Mouse (Mus musculus): ENCODE data around the gene Hddc3. TPM values are rescaled to one million over a fixed set of nuclear protein-coding genes. Genes with fewer than 3 reads are reported as not detected.
A peak's percentile ranks its signal among the peaks of the same experiment; 100 is the strongest.

Hddc3 gene
- polyA plus RNA-seq, 1 experiment = 40.9 TPM

DNA sequence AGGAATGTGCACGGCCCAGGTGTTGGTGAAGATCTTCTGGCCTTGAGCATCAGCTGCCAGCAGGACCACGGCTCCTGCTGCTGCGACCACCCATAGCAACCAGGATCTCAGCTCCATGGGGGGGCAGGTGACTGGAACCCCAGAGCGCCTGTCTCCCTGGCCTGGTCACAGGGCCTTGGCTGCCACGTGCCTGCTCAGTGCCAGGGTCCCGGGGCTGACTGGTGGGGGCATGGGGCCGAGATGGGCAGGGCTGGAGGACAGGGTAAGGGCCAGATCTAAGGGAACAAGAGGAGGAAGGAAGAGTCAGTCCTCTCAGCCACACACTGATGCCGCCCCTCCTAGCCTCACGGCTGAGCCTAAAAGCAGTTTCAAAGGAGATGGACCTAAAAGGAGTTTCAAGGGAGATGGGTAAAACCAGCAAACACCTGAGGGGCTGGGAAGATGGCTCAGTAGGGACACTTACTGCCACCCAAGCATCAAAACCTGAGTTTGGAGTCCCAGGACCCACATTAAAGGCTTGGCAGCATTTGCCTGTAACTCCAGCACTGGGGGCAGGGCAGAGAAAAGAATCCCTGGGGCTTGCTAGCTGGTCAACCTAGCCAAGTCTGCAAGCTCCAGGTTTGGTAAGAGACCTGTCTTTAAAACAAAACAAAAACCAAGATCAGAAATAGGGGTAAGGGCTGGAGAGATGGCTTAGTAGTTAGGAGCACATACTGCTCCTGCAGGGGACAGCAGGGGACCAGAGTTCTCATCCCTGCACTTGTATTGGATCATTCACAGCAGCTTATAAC is 55.9 kb downstream of the Hddc3 start:
- no peak for DNase-seq (ENCODE audit: low spot score)

DNA sequence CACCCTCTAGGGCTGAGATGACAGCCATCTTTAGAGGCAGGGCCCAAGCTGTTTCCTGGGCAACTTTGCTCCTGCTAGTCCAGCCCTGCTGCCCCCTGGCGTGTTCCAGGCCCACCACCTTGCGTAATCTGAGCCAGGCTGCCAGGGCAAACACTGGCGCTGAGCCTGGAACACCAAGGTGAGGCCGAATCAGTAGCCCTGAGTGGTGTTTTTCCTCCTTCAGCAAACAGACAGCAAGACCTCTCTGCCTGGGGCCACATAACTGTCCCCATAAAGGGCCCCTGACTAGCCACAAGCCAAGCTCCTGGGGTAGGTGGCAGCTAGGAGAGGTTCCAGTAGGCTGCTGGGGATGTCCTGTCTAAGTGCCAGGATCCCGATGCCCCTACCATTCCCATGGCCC is 57.2 kb downstream of the Hddc3 start:
- DNase-seq (ENCODE audit: low spot score) = peak; percentile 41

Other genes with a start within 250 kb of the Hddc3 start
- gene Idh2, start 227.7 kb upstream of the Hddc3 start, polyA plus RNA-seq (2012; rRNA removed) = 86.8 and 101 TPM in 2 replicates
- 15.8 and 27.2 TPM in 2 replicates for gene Sema4b, start 156.3 kb upstream of the Hddc3 start, polyA plus RNA-seq (2012; rRNA removed)
- gene Cib1, start 110.3 kb upstream of the Hddc3 start, polyA plus RNA-seq (2012; rRNA removed) = 66.1 and 85.6 TPM in 2 replicates
- gene Gdpgp1, start 110.2 kb upstream of the Hddc3 start, polyA plus RNA-seq (2012; rRNA removed) = 2.2 and 2.6 TPM in 2 replicates
- gene Ttll13, start 96.7 kb upstream of the Hddc3 start, polyA plus RNA-seq (2012; rRNA removed) = 1.2 and 1.7 TPM in 2 replicates
- 41.7 and 54.9 TPM in 2 replicates for gene Ngrn, start 81.9 kb upstream of the Hddc3 start, polyA plus RNA-seq (2012; rRNA removed)
- 20.3 and 20.7 TPM in 2 replicates for gene Vps33b, start 73.5 kb upstream of the Hddc3 start, polyA plus RNA-seq (2012; rRNA removed)
- gene Prc1, start 48.7 kb upstream of the Hddc3 start, polyA plus RNA-seq (2012; rRNA removed) = 5.0 and 5.7 TPM in 2 replicates
- 21.5 and 26.5 TPM in 2 replicates for gene Rccd1, start 18.6 kb upstream of the Hddc3 start, polyA plus RNA-seq (2012; rRNA removed)
- gene Unc45a, start 2.1 kb upstream of the Hddc3 start, polyA plus RNA-seq (2012; rRNA removed) = 92.8 and 117 TPM in 2 replicates
- gene Man2a2, start 28.3 kb downstream of the Hddc3 start, polyA plus RNA-seq (2012; rRNA removed) = 37.1 and 49.6 TPM in 2 replicates
- gene Fes, start 44.8 kb downstream of the Hddc3 start, polyA plus RNA-seq (2012; rRNA removed) = 22.6 and 24.0 TPM in 2 replicates
- gene Furin, start 62.3 kb downstream of the Hddc3 start, polyA plus RNA-seq (2012; rRNA removed) = 25.3 and 40.7 TPM in 2 replicates
- gene Blm, start 192.0 kb downstream of the Hddc3 start, polyA plus RNA-seq (2012; rRNA removed) = 2.3 and 2.7 TPM in 2 replicates